Mouse (Mus musculus) liver, embryonic 16.5 days (tissue): ENCODE results near the gene Slc16a12. TPM values are rescaled to one million over a fixed set of nuclear protein-coding genes. Genes with fewer than 3 reads are reported as not detected.
A peak's percentile ranks its signal among the peaks of the same experiment; 100 is the strongest.

ENCODE experiments used
- ATAC-seq: fragments of 200-750 bp; cut with Nextera tagmentation; 2 replicates; pipeline ENCODE4 v1.8.0; 2017; ENCODE audit warnings: low read depth, mild to moderate bottlenecking, moderate number of reproducible peaks, moderate library complexity
- H3K27ac ChIP-seq: fragments of 300-500 bp; sonication (generic); 2 replicates; pipeline ENCODE4 v1.5.1; 2014; ENCODE audit warnings: mild to moderate bottlenecking, low read length
- H3K27me3 ChIP-seq: fragments of 300-500 bp; sonication (generic); 2 replicates; pipeline ENCODE4 v1.6.1; 2014; ENCODE audit warnings: low read depth, low read length, mixed read lengths; ENCODE audit not compliant: control insufficient read depth, insufficient read depth
- H3K36me3 ChIP-seq: fragments of 300-500 bp; sonication (generic); 2 replicates; pipeline ENCODE4 v1.6.1; 2014; ENCODE audit warnings: mild to moderate bottlenecking; ENCODE audit not compliant: control insufficient read depth, insufficient read depth
- H3K4me1 ChIP-seq: fragments of 300-500 bp; sonication (generic); 2 replicates; pipeline ENCODE4 v1.6.1; 2014; ENCODE audit warnings: low read depth, low read length, mixed read lengths; ENCODE audit not compliant: control insufficient read depth
- H3K4me2 ChIP-seq: fragments of 300-500 bp; sonication (generic); 2 replicates; pipeline ENCODE4 v1.6.1; 2014; ENCODE audit warnings: low read depth, low read length, mixed read lengths
- H3K4me3 ChIP-seq: fragments of 300-500 bp; sonication (generic); 2 replicates; pipeline ENCODE4 v1.5.1; 2014; ENCODE audit warnings: low read depth, mild to moderate bottlenecking, low read length
- H3K9ac ChIP-seq: fragments of 300-500 bp; sonication (generic); 2 replicates; pipeline ENCODE4 v1.6.1; 2014; ENCODE audit warnings: low read depth, low read length
- H3K9me3 ChIP-seq: fragments of 300-500 bp; sonication (generic); replicated peaks from 2 replicates; pipeline ENCODE4 v1.6.1; 2016; ENCODE audit warnings: low read length; ENCODE audit not compliant: control insufficient read depth
- WGBS: fragments of 180-500 bp; shearing (Covaris S2); extraction: QIAGEN DNeasy Blood & Tissue Kit; methylation state at CpG from one replicate; pipeline ENCODE4 v1.1.7; 2014; ENCODE audit not compliant: insufficient replicate concordance; 5-methylcytosine and 5-hydroxymethylcytosine counted together
- polyA plus RNA-seq: library from polyadenylated mRNA; unstranded; fragments of >200 nt; fragmentation: Nextera tagmentation; extraction: Ambion mirVana; gene quantifications from 2 replicates; pipeline ENCODE4 v1.2.1, GENCODE M21; 2015

Gene Slc16a12
- polyA plus RNA-seq, 1 experiment from 2014 or later: 16.5 TPM

- H3K36me3 ChIP-seq: no peaks in the 10 kb centered on the region
- no peak overlapping the region for H3K9ac ChIP-seq
- ATAC-seq: no peak
- no peak overlapping the region for H3K27ac ChIP-seq
- H3K9me3 ChIP-seq: no peaks in the 10 kb centered on the region
- WGBS: 73% methylated on average over 1 of the region's 1 CpGs
- no peaks in the 10 kb centered on the region for H3K4me1 ChIP-seq
- H3K27me3 ChIP-seq: no peaks in the 10 kb centered on the region
- H3K4me2 ChIP-seq: no peak overlapping the region
- H3K4me3 ChIP-seq: no peak overlapping the region
Measured at GRCm38 (mm10) chr19:34705141-34705540, 41.9 kb downstream of the Slc16a12 start.

DNA sequence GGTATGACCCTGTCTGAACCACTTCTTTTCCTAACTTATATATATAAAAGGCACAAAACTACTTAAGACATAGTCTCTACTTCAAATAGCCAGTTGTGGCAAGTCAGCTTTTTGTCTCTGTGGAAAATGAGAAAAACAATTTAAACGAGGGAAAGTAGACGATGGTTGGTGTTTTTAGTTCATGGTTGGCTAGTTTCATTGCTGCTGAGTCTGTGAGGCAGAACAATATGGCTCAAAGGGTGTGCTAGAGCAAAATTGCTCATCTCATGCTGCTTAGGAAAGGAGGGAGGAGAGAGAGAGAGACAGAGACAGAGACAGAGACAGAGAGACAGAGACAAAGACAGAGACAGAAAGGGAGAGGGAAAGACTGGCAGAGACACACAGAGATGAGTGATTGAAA, 47.8 kb downstream of the Slc16a12 start:
- H3K27ac ChIP-seq: no peak overlapping the region
- no peak overlapping the region for H3K4me2 ChIP-seq
- no peaks in the 10 kb centered on the region; the same call in 1 of the 2 replicates for H3K4me1 ChIP-seq
- no peak overlapping the region for H3K9ac ChIP-seq
- H3K4me3 ChIP-seq: no peak overlapping the region
- 57% methylated on average over 2 of the region's 2 CpGs for WGBS
- no peaks in the 10 kb centered on the region for H3K36me3 ChIP-seq
- no peak for ATAC-seq
- no peaks in the 10 kb centered on the region for H3K27me3 ChIP-seq
- no peaks in the 10 kb centered on the region for H3K9me3 ChIP-seq

DNA sequence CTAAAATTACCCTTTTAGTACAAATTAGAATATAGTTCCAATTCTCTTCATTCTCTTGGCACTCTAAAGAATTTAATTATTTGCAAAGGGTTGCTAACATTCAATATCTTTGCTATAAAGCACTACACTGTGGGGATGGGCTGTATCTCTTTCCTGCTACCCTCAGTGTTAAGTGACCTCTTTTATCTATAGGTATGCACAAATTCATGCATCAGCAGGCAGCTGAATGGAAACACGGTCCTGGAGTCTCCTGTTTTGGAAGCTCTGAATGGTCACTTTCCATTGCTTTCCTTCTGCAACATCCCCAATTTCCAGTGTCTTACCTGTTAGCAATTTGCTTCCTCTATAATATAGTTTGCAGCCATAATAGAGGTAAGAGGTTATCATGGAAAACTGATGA, 48.2 kb downstream of the Slc16a12 start:
- H3K9ac ChIP-seq: no peak overlapping the region
- H3K27ac ChIP-seq: no peak overlapping the region
- 61% methylated on average over 1 of the region's 1 CpGs for WGBS
- H3K4me1 ChIP-seq: no peaks in the 10 kb centered on the region; the same call in 1 of the 2 replicates
- no peak overlapping the region for H3K4me2 ChIP-seq
- ATAC-seq: no peak
- H3K4me3 ChIP-seq: no peak overlapping the region
- H3K27me3 ChIP-seq: no peaks in the 10 kb centered on the region
- no peaks in the 10 kb centered on the region for H3K36me3 ChIP-seq
- H3K9me3 ChIP-seq: no peaks in the 10 kb centered on the region

- Histone ChIP-seq H3K9ac (no peak overlapping the region), H3K9me3 (no peaks in the 10 kb centered on the region), H3K27me3 (no peaks in the 10 kb centered on the region), H3K4me3 (no peak overlapping the region), H3K36me3 (no peaks in the 10 kb centered on the region), H3K4me2 (no peak overlapping the region), H3K4me1 (no peaks in the 10 kb centered on the region; the same call in 1 of the 2 replicates), H3K27ac (no peak overlapping the region; the same call in 1 of the 2 replicates)
- ATAC-seq: peak; percentile 35; the same call in 1 of the 2 replicates
- 52% methylated on average over 3 of the region's 3 CpGs for WGBS
Measured at GRCm38 (mm10) chr19:34698432-34698831, 48.7 kb downstream of the Slc16a12 start.

GRCm38 (mm10) chr19:34697461-34697860, 49.6 kb downstream of the Slc16a12 start:
- Histone ChIP-seq H3K36me3 (no peaks in the 10 kb centered on the region), H3K9me3 (no peaks in the 10 kb centered on the region), H3K27ac (peak overlapping the region; percentile 53; the same call in 1 of the 2 replicates), H3K27me3 (no peaks in the 10 kb centered on the region), H3K9ac (no peak overlapping the region), H3K4me1 (no peaks in the 10 kb centered on the region; the same call in 1 of the 2 replicates), H3K4me3 (no peak overlapping the region), H3K4me2 (no peak overlapping the region)
- WGBS: 48% methylated on average over 2 of the region's 2 CpGs
- ATAC-seq: no peak

DNA sequence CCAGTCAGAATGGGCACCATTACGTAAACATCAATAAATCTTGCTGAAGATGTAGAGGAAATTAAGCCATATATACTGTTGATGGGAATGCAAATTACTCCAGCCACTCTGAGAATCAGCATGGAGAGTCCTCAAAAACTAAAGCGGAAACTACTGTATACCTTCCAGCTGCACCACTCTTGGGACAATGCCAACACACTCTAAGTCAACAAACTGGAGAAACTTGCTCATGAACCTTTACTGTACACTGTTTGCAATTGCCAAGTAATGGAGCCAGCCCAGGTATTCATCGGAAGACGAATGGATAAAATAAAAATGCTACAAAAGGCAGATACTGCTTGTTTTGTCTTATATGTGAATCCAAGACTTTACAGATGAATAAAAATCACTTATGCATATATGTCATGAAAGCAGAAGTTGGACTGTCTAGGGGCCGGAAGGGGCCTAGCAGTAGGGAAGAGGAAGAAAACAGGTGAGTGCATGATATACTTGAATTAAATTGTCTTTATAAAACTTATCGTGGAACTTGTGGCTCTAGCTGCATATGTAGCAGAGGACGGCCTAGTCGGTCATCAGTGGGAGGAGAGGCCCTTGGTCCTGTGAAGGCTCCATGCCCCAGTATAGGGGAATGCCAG, 50.6 kb downstream of the Slc16a12 start:
- no peaks in the 10 kb centered on the region for H3K27me3 ChIP-seq
- WGBS: 58% methylated on average over 8 of the region's 8 CpGs
- no peaks in the 10 kb centered on the region for H3K36me3 ChIP-seq
- no peak overlapping the region for H3K27ac ChIP-seq
- ATAC-seq: peak; percentile 65; the same call in 1 of the 2 replicates
- no peaks in the 10 kb centered on the region for H3K9me3 ChIP-seq
- H3K4me3 ChIP-seq: no peak overlapping the region
- H3K9ac ChIP-seq: no peak overlapping the region
- H3K4me2 ChIP-seq: no peak overlapping the region
- H3K4me1 ChIP-seq: no peaks in the 10 kb centered on the region; the same call in 1 of the 2 replicates

- no peaks in the 10 kb centered on the region for H3K27me3 ChIP-seq
- H3K36me3 ChIP-seq: no peaks in the 10 kb centered on the region
- no peaks in the 10 kb centered on the region for H3K9me3 ChIP-seq
- ATAC-seq: no peak
- WGBS: 60% methylated on average over 6 of the region's 6 CpGs
- H3K27ac ChIP-seq: no peak overlapping the region
- H3K4me3 ChIP-seq: no peak overlapping the region
- no peaks in the 10 kb centered on the region for H3K4me1 ChIP-seq
- H3K9ac ChIP-seq: no peak overlapping the region
- H3K4me2 ChIP-seq: no peak overlapping the region
Measured at GRCm38 (mm10) chr19:34691402-34691801, 55.7 kb downstream of the Slc16a12 start.

DNA sequence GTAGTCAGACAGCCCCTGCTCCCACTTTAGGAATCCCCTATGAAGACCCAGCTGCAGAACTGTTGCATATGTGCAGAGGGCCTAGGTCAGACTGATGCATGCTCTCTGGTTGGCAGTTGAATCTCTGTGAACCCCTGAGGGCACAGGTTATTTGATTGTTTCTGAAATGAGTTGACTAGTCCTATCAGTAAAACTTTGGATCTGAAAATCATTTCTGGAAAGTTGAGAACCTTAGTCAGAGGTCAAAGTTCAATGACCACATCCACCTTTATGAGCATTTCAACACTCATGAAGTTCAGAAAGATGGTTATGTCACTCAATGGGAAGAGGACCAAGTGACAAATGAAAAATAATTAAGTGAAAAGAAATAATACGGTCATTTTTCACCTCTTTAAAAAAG, 61.6 kb downstream of the Slc16a12 start:
- no peaks in the 10 kb centered on the region for H3K9me3 ChIP-seq
- WGBS: 72% methylated on average over 1 of the region's 1 CpGs
- no peaks in the 10 kb centered on the region for H3K27me3 ChIP-seq
- H3K27ac ChIP-seq: no peak overlapping the region
- H3K4me2 ChIP-seq: no peak overlapping the region
- no peak for ATAC-seq
- no peak overlapping the region for H3K4me3 ChIP-seq
- no peaks in the 10 kb centered on the region for H3K4me1 ChIP-seq
- no peaks in the 10 kb centered on the region for H3K36me3 ChIP-seq
- H3K9ac ChIP-seq: no peak overlapping the region

- no peak overlapping the region for H3K4me3 ChIP-seq
- H3K36me3 ChIP-seq: no peaks in the 10 kb centered on the region
- H3K4me2 ChIP-seq: no peak overlapping the region
- H3K27me3 ChIP-seq: no peaks in the 10 kb centered on the region
- H3K4me1 ChIP-seq: no peaks in the 10 kb centered on the region
- no peaks in the 10 kb centered on the region for H3K9me3 ChIP-seq
- H3K27ac ChIP-seq: no peak overlapping the region
- WGBS: 50% methylated on average over 1 of the region's 1 CpGs
- no peak for ATAC-seq
- no peak overlapping the region for H3K9ac ChIP-seq
Measured at GRCm38 (mm10) chr19:34684857-34685256, 62.2 kb downstream of the Slc16a12 start.
